Mouse (Mus musculus) heart, embryonic 11.5 days (tissue): ENCODE results near the gene Ctnnd2. TPM values are rescaled to one million over a fixed set of nuclear protein-coding genes. Genes with fewer than 3 reads are reported as not detected.

ENCODE experiments used
- ATAC-seq: fragments of 200-750 bp; cut with Nextera tagmentation; replicated peaks from 2 replicates; pipeline ENCODE4 v1.8.0; 2017; ENCODE audit warnings: moderate library complexity; ENCODE audit not compliant: insufficient number of reproducible peaks, low FRiP score, low TSS enrichment
- H3K27ac ChIP-seq: fragments of 300-500 bp; sonication (generic); 2 replicates; pipeline ENCODE4 v1.5.1; 2014; ENCODE audit warnings: mild to moderate bottlenecking, low read depth, low read length
- H3K27me3 ChIP-seq: fragments of 300-500 bp; sonication (generic); 2 replicates; pipeline ENCODE4 v1.6.1; 2014; ENCODE audit warnings: mild to moderate bottlenecking, low read length, mixed read lengths; ENCODE audit not compliant: control insufficient read depth, insufficient read depth
- H3K36me3 ChIP-seq: fragments of 300-500 bp; sonication (generic); 2 replicates; pipeline ENCODE4 v1.6.1; 2014; ENCODE audit warnings: mild to moderate bottlenecking, low read length, moderate library complexity, mixed read lengths; ENCODE audit not compliant: control insufficient read depth, insufficient read depth
- H3K4me1 ChIP-seq: fragments of 300-500 bp; sonication (generic); 2 replicates; pipeline ENCODE4 v1.6.1; 2014; ENCODE audit warnings: low read length; ENCODE audit not compliant: control insufficient read depth, insufficient read depth
- H3K4me2 ChIP-seq: fragments of 300-500 bp; sonication (generic); 2 replicates; pipeline ENCODE4 v1.6.1; 2014; ENCODE audit warnings: mild to moderate bottlenecking, moderate library complexity
- H3K4me3 ChIP-seq: fragments of 300-500 bp; sonication (generic); 2 replicates; pipeline ENCODE4 v1.5.1; 2014; ENCODE audit warnings: low read depth, low read length
- H3K9ac ChIP-seq: fragments of 300-500 bp; sonication (generic); 2 replicates; pipeline ENCODE4 v1.6.1; 2014; ENCODE audit warnings: mild to moderate bottlenecking, low read depth, low read length, moderate library complexity
- H3K9me3 ChIP-seq: fragments of 300-500 bp; sonication (generic); replicated peaks from 2 replicates; pipeline ENCODE4 v1.6.1; 2016; ENCODE audit warnings: low read length; ENCODE audit not compliant: control insufficient read depth
- WGBS: fragments of 180-500 bp; shearing (Covaris S2); extraction: QIAGEN DNeasy Blood & Tissue Kit; methylation state at CpG from one replicate; pipeline ENCODE4 v1.1.7; 2014; ENCODE audit not compliant: insufficient replicate concordance; 5-methylcytosine and 5-hydroxymethylcytosine counted together
- polyA plus RNA-seq: library from polyadenylated mRNA; unstranded; fragments of >200 nt; fragmentation: Nextera tagmentation; extraction: Ambion mirVana; gene quantifications from 2 replicates; pipeline ENCODE4 v1.2.1, GENCODE M21; 2014

Ctnnd2 gene
- polyA plus RNA-seq, 1 experiment from 2014 or later = 2.1 TPM

DNA sequence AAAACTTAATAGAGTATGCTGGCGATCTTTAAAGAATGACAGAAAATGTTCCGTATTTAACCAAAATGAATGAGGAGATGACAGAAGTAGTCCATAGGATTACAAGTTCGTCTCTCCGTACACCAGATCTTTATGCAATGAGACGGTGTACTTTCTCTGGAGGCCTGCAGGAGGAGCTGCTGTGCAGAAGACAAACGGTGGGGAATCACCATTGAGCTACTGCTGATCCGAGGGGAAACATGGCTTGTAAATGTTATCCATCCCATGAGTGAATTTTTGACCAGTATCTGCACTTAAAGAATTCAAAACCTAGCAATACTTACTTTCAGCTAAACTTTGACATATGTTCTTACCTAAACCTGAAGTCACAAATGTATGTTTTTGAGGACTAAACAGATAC, 755.2 kb downstream of the Ctnnd2 start:
- Histone ChIP-seq H3K9me3 (no peaks in the 10 kb centered on the region), H3K27me3 (no peaks in the 10 kb centered on the region), H3K4me1 (no peaks in the 10 kb centered on the region), H3K9ac (no peak overlapping the region), H3K4me3 (no peak overlapping the region), H3K27ac (no peak overlapping the region), H3K36me3 (no peaks in the 10 kb centered on the region), H3K4me2 (no peak overlapping the region)
- no peak for ATAC-seq
- WGBS = 51% methylated on average over 7 of the region's 7 CpGs

DNA sequence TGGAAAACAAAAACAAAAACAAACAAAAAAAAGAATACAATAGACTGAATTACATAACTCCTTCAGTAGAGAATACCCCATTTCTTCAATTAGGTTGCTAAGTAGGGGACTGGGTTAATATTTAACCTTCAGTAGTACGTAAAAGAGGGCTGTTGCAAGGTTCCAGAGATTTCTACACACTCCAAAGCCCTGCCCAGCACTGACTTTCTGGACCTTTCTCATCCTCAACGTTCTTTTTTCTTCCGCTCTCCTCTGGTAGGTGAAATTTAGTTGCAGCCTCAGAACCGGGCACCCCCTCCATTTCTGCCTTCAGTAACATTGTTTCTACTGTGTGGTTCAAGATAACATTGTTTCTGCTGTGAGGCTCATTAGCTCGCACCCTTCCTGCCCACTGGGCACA, 759.5 kb downstream of the Ctnnd2 start:
- no peaks in the 10 kb centered on the region for H3K36me3 ChIP-seq
- H3K9ac ChIP-seq = no peak overlapping the region
- WGBS = 74% methylated on average over 5 of the region's 5 CpGs
- ATAC-seq = no peak
- no peaks in the 10 kb centered on the region for H3K27me3 ChIP-seq
- no peak overlapping the region for H3K4me2 ChIP-seq
- H3K27ac ChIP-seq = no peak overlapping the region
- H3K4me3 ChIP-seq = no peak overlapping the region
- no peaks in the 10 kb centered on the region; the same call in 1 of the 2 replicates for H3K9me3 ChIP-seq
- H3K4me1 ChIP-seq = no peaks in the 10 kb centered on the region

- WGBS = 33% methylated on average over 1 of the region's 1 CpGs
- Histone ChIP-seq H3K4me2 (no peak overlapping the region), H3K4me3 (no peak overlapping the region), H3K36me3 (no peaks in the 10 kb centered on the region), H3K9me3 (no peaks in the 10 kb centered on the region), H3K9ac (no peak overlapping the region), H3K27ac (no peak overlapping the region), H3K27me3 (no peaks in the 10 kb centered on the region), H3K4me1 (0 out of 2 replicates have a peak, but pooled peaks cover 4% of the 10 kb centered on the region)
- no peak for ATAC-seq
These were observed 773.5 kb downstream of the Ctnnd2 start for GRCm38 (mm10) chr15:30945863-30946262.

GRCm38 (mm10) chr15:30958513-30958912, 786.1 kb downstream of the Ctnnd2 start:
- no peak for ATAC-seq
- H3K27ac ChIP-seq = no peak overlapping the region
- H3K4me2 ChIP-seq = no peak overlapping the region
- WGBS = 87% methylated on average over 4 of the region's 4 CpGs
- no peak overlapping the region for H3K4me3 ChIP-seq
- H3K27me3 ChIP-seq = no peaks in the 10 kb centered on the region
- no peaks in the 10 kb centered on the region for H3K36me3 ChIP-seq
- no peaks in the 10 kb centered on the region for H3K4me1 ChIP-seq
- H3K9me3 ChIP-seq = no peaks in the 10 kb centered on the region
- no peak overlapping the region for H3K9ac ChIP-seq

- H3K4me2 ChIP-seq = no peak overlapping the region
- 71% methylated on average over 8 of the region's 8 CpGs for WGBS
- H3K9me3 ChIP-seq = no peaks in the 10 kb centered on the region
- ATAC-seq = no peak
- H3K27me3 ChIP-seq = no peaks in the 10 kb centered on the region
- no peak overlapping the region for H3K27ac ChIP-seq
- H3K4me3 ChIP-seq = no peak overlapping the region
- H3K9ac ChIP-seq = no peak overlapping the region
- no peaks in the 10 kb centered on the region for H3K36me3 ChIP-seq
- H3K4me1 ChIP-seq = no peaks in the 10 kb centered on the region
These were observed 790.2 kb downstream of the Ctnnd2 start for GRCm38 (mm10) chr15:30962421-30963160.

DNA sequence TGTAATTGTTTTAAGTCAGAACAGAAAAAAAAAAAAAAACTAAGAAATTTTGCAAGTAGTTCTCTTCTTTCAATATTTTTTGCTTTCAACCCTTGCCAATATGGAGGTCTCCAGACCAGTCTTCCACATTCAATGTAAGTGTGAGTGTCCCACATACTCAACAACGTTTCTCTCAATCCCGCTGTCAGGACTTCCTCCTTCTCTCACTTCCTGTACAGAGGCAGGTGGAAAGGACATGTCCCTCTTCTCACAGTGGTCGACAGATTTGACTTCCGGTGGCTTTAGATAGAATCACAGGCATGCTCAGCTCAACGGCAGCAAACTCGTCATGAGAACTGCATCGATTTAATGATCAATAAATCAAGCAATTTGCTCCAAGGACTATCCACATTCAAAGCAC, 791.7 kb downstream of the Ctnnd2 start:
- H3K4me2 ChIP-seq = no peak overlapping the region
- no peak overlapping the region for H3K27ac ChIP-seq
- no peaks in the 10 kb centered on the region for H3K9me3 ChIP-seq
- no peak overlapping the region for H3K9ac ChIP-seq
- no peaks in the 10 kb centered on the region for H3K4me1 ChIP-seq
- no peaks in the 10 kb centered on the region for H3K36me3 ChIP-seq
- no peak overlapping the region for H3K4me3 ChIP-seq
- H3K27me3 ChIP-seq = no peaks in the 10 kb centered on the region
- WGBS = 72% methylated on average over 7 of the region's 7 CpGs
- ATAC-seq = no peak

- H3K27ac ChIP-seq = no peak overlapping the region
- H3K9me3 ChIP-seq = no peaks in the 10 kb centered on the region
- no peak for ATAC-seq
- H3K4me2 ChIP-seq = no peak overlapping the region
- H3K4me3 ChIP-seq = no peak overlapping the region
- no peaks in the 10 kb centered on the region for H3K36me3 ChIP-seq
- no peaks in the 10 kb centered on the region for H3K27me3 ChIP-seq
- H3K4me1 ChIP-seq = no peaks in the 10 kb centered on the region
- 96% methylated on average over 4 of the region's 4 CpGs for WGBS
- H3K9ac ChIP-seq = no peak overlapping the region
These were observed 792.7 kb downstream of the Ctnnd2 start for GRCm38 (mm10) chr15:30964865-30965679.

DNA sequence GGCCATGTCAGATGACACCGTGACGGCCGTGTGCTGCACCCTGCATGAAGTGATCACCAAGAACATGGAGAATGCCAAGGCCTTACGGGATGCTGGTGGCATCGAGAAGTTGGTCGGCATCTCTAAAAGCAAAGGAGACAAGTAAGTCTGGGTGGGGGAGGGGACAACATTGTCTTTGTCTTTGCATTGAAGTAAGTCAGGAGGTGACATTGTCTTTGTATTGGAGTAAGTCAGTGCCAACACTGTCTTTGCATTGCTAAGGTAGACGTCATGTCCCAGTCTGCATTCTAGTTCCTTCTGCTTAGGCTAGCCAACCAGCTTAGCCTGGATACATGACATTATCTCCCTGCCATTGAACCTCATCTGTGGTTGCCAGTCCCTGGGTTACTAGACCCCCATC, 794.4 kb downstream of the Ctnnd2 start:
- no peaks in the 10 kb centered on the region for H3K4me1 ChIP-seq
- 87% methylated on average over 7 of the region's 7 CpGs for WGBS
- H3K4me2 ChIP-seq = no peak overlapping the region
- H3K27ac ChIP-seq = no peak overlapping the region
- no peak for ATAC-seq
- H3K9ac ChIP-seq = no peak overlapping the region
- no peaks in the 10 kb centered on the region for H3K9me3 ChIP-seq
- H3K4me3 ChIP-seq = no peak overlapping the region
- no peaks in the 10 kb centered on the region for H3K36me3 ChIP-seq
- H3K27me3 ChIP-seq = no peaks in the 10 kb centered on the region
